Mouse (Mus musculus): ENCODE measurements around the gene Epha8. TPM values are rescaled to one million over a fixed set of nuclear protein-coding genes. Genes with fewer than 3 reads are reported as not detected.

The Epha8 gene
- total and polyA plus RNA-seq, 3 experiments, result 0.03 TPM; not detected in 2

GRCm38 (mm10) chr4:136895861-136896260, 60.8 kb downstream of the Epha8 start:
- Histone ChIP-seq H3K79me2 (ENCODE audit: control insufficient read depth, insufficient read depth, low read length, poor library complexity) (no peaks in the 10 kb centered on the region), H3K36me3 (ENCODE audit: control insufficient read depth in 1 of 2, insufficient read depth in 2 of 2, low read length in 2 of 2) (no peaks in the 10 kb centered on the region), H3K4me1 (ENCODE audit: control insufficient read depth in 1 of 2, insufficient read depth in 2 of 2, low read length in 2 of 2) (no peaks in the 10 kb centered on the region), H3K9me3 (replicated peaks; ENCODE audit: insufficient read depth, low read length) (no peaks in the 10 kb centered on the region), H3K4me3 (ENCODE audit: control insufficient read depth in 1 of 2, insufficient read depth in 1 of 2, low read depth in 2 of 2, low read length in 2 of 2) (no peak overlapping the region), H3K9ac (ENCODE audit: control insufficient read depth, low read depth, low read length, poor library complexity, severe bottlenecking) (no peak overlapping the region), H3K27ac (ENCODE audit: control insufficient read depth, low read depth, low read length) (no peak overlapping the region), H3K27me3 (ENCODE audit: control insufficient read depth in 1 of 2, insufficient read depth in 2 of 2, low read length in 2 of 2) (no peaks in the 10 kb centered on the region)
- no peak for DNase-seq (ENCODE audit: low read depth, low spot score)
- TF ChIP-seq MXI1 (IDR thresholded peaks at IDR 0.05; ENCODE audit: low read depth, low read length), result no peak
- no peak for TF ChIP-seq TCF12 (IDR thresholded peaks at IDR 0.05; ENCODE audit: low read depth, low read length)
- no peak for TF ChIP-seq HCFC1 (IDR thresholded peaks at IDR 0.05; ENCODE audit: low read depth, low read length)
- no peak for TF ChIP-seq POLR2A (IDR thresholded peaks at IDR 0.05; ENCODE audit: control insufficient read depth in 1 of 2, insufficient read depth in 1 of 2, low read depth in 1 of 2, low read length in 2 of 2, poor library complexity in 1 of 2)
- TF ChIP-seq ZMIZ1 (IDR thresholded peaks at IDR 0.05; ENCODE audit: low read depth, low read length), result no peak
- no peak for TF ChIP-seq ETS1 (IDR thresholded peaks at IDR 0.05; ENCODE audit: low read depth, low read length)
- TF ChIP-seq POLR2AphosphoS5 (IDR thresholded peaks at IDR 0.05; ENCODE audit: borderline replicate concordance, low read depth, low read length), result no peak
- no peak for TF ChIP-seq ZKSCAN1 (IDR thresholded peaks at IDR 0.05; ENCODE audit: low read depth, low read length)
- no peak for TF ChIP-seq POLR2AphosphoS2 (IDR thresholded peaks at IDR 0.05; ENCODE audit: low read length)
- TF ChIP-seq MYB (IDR thresholded peaks at IDR 0.05; ENCODE audit: low read depth, low read length), result no peak
- no peak for TF ChIP-seq CHD1 (IDR thresholded peaks at IDR 0.05; ENCODE audit: low read depth, low read length)
- no peak for TF ChIP-seq SMC3 (IDR thresholded peaks at IDR 0.05; ENCODE audit: low read depth, low read length)

DNA sequence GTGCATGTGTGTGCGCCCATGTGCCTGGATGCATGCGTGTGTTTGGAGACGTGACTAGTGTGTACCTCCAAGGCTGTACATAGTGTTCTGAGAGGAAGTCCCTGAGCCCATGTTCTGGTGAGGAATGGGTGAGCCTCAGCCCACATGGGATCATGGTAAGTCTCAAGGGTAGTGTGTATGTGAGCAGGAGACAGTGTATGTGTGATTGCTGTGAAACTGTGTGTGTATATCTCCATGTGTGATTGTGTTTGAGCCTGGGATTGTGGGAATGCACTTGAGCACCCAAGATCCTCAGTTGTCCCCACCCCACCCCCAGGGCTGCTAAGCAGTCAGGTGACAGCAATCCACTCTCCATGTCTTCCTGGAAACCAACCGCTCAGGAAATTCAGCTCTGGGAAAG, 61.8 kb downstream of the Epha8 start:
- Histone ChIP-seq H3K27ac (ENCODE audit: control insufficient read depth, low read depth, low read length) (no peak overlapping the region), H3K4me3 (ENCODE audit: control insufficient read depth in 1 of 2, insufficient read depth in 1 of 2, low read depth in 2 of 2, low read length in 2 of 2) (no peak overlapping the region), H3K27me3 (ENCODE audit: control insufficient read depth in 1 of 2, insufficient read depth in 2 of 2, low read length in 2 of 2) (no peaks in the 10 kb centered on the region), H3K9me3 (replicated peaks; ENCODE audit: insufficient read depth, low read length) (no peaks in the 10 kb centered on the region), H3K9ac (ENCODE audit: control insufficient read depth, low read depth, low read length, poor library complexity, severe bottlenecking) (no peak overlapping the region), H3K4me1 (ENCODE audit: control insufficient read depth in 1 of 2, insufficient read depth in 2 of 2, low read length in 2 of 2) (no peaks in the 10 kb centered on the region), H3K79me2 (ENCODE audit: control insufficient read depth, insufficient read depth, low read length, poor library complexity) (no peaks in the 10 kb centered on the region), H3K36me3 (ENCODE audit: control insufficient read depth in 1 of 2, insufficient read depth in 2 of 2, low read length in 2 of 2) (no peaks in the 10 kb centered on the region)
- TF ChIP-seq SIN3A (IDR thresholded peaks at IDR 0.05; ENCODE audit: low read length), result no peak
- TF ChIP-seq MAZ (IDR thresholded peaks at IDR 0.05; ENCODE audit: low read depth, low read length), result no peak
- no peak for TF ChIP-seq RCOR1 (IDR thresholded peaks at IDR 0.05; ENCODE audit: low read depth, low read length)
- no peak for TF ChIP-seq MYC (IDR thresholded peaks at IDR 0.05; ENCODE audit: low read depth, low read length)
- TF ChIP-seq ZNF384 (IDR thresholded peaks at IDR 0.05; ENCODE audit: low read depth, low read length), result no peak
- no peak for TF ChIP-seq CHD2 (IDR thresholded peaks at IDR 0.05; ENCODE audit: low read length)
- TF ChIP-seq ZMIZ1 (IDR thresholded peaks at IDR 0.05; ENCODE audit: low read depth, low read length), result no peak
- TF ChIP-seq ZC3H11A (IDR thresholded peaks at IDR 0.05; ENCODE audit: low read depth, low read length), result no peak
- TF ChIP-seq TCF12 (IDR thresholded peaks at IDR 0.05; ENCODE audit: low read depth, low read length), result no peak
- no peak for TF ChIP-seq MXI1 (IDR thresholded peaks at IDR 0.05; ENCODE audit: low read depth, low read length)
- TF ChIP-seq NRF1 (IDR thresholded peaks at IDR 0.05; ENCODE audit: insufficient read depth, low read depth, low read length, poor library complexity, severe bottlenecking), result no peak
- no peak for TF ChIP-seq POLR2A (IDR thresholded peaks at IDR 0.05; ENCODE audit: control insufficient read depth in 1 of 2, insufficient read depth in 1 of 2, low read depth in 1 of 2, low read length in 2 of 2, poor library complexity in 1 of 2)
- no peak for TF ChIP-seq NELFE (IDR thresholded peaks at IDR 0.05; ENCODE audit: low read depth, low read length)
- TF ChIP-seq JUND (IDR thresholded peaks at IDR 0.05; ENCODE audit: low read depth, low read length), result no peak
- no peak for DNase-seq (ENCODE audit: low read depth, low spot score)

Data from MEL (cell line).